Mouse (Mus musculus) bone marrow macrophage, adult 2 months (primary cell): Measurements from ENCODE around the gene Lpxn.

Experiments used
- CTCF ChIP-seq: IDR thresholded peaks from 2 replicates; pipeline ENCODE4 v1.5.1; 2012; ENCODE audit warnings: low read depth, mild to moderate bottlenecking, low read length, moderate library complexity
- POLR2A ChIP-seq: IDR thresholded peaks from 2 replicates; pipeline ENCODE4 v1.6.1; 2012; ENCODE audit warnings: mild to moderate bottlenecking, low read depth, low read length, borderline replicate concordance

DNA sequence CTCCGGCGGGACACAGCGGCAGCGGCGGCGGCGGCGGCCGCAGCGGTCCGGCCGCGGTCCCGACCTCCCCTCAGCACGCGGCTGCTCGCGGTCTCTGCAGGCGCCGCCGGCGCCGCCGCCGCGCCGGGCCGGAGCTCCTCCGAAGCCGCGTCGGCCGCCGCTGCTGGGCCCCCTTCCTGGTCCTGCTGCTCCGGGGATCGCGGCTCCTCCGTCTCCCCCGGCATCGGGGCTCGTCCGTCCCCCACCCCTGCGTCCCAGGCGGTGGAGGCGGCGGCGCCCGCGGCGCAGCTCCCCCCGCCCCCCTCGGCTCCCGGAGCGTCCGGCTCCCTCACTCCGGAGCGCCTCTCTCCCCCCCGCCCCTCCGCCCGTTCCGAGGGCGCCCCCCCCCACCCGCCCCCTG lies 883 bp upstream of the Lpxn start:
- no peak for TF ChIP-seq POLR2A
- no peak for TF ChIP-seq CTCF
